Mouse (Mus musculus): ENCODE data around the gene Cd28. TPM values are rescaled to one million over a fixed set of nuclear protein-coding genes. Genes with fewer than 3 reads are reported as not detected.

Cd28 gene
- polyA plus RNA-seq, 1 experiment from 2014 or later = 0.15 TPM

DNA sequence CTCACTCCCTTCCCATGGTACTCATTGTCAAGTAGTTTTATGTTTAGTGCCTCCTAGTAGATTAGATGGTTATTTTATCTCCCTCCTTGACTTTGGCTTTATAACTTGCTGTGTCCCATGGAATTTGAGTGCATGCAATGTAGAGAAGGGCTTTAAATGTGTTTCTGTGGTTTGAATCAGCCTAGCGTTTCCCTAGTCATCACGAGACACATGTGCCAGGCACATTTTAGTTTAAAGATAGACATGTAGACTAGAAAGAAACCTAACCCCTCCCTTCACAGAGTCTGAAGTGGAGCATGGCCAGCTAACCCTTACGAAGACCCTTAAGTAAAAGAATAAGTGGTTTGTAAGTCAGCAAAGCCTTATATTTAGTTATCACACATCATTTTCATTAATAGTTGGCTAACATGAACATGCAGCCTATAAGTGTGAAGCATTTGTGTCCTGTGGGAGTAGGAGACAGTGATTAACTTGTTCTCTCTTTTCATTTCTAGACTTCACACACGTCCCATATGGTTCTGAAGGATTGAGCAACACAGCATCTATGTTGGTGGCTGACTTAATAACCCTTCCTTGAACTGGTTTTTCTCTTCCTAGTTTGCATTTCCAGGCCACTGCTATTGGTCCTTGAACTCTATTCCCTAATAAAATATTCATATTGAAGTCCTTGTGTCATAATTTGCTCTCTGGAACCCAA, 86.7 kb downstream of the Cd28 start:
- ATAC-seq (ENCODE audit: low FRiP score) (no peak), DNase-seq (ENCODE audit: low spot score) (no peak)
- Histone ChIP-seq H3K36me3 (replicated peaks; ENCODE audit: control insufficient read depth, insufficient read depth) (no peaks in the 10 kb centered on the region), H3K4me2 (replicated peaks) (no peak overlapping the region), H3K4me3 (replicated peaks; ENCODE audit: low read length) (no peak overlapping the region), H3K9ac (no peak overlapping the region), H3K27me3 (ENCODE audit: control insufficient read depth, insufficient read depth, low read length) (no peaks in the 10 kb centered on the region), H3K9me3 (ENCODE audit: control insufficient read depth, low read length) (no peaks in the 10 kb centered on the region), H3K4me1 (replicated peaks; ENCODE audit: control insufficient read depth, insufficient read depth, low read length) (no peaks in the 10 kb centered on the region), H3K27ac (no peak overlapping the region)
- WGBS = 93% methylated on average over 4 of the region's 4 CpGs

DNA sequence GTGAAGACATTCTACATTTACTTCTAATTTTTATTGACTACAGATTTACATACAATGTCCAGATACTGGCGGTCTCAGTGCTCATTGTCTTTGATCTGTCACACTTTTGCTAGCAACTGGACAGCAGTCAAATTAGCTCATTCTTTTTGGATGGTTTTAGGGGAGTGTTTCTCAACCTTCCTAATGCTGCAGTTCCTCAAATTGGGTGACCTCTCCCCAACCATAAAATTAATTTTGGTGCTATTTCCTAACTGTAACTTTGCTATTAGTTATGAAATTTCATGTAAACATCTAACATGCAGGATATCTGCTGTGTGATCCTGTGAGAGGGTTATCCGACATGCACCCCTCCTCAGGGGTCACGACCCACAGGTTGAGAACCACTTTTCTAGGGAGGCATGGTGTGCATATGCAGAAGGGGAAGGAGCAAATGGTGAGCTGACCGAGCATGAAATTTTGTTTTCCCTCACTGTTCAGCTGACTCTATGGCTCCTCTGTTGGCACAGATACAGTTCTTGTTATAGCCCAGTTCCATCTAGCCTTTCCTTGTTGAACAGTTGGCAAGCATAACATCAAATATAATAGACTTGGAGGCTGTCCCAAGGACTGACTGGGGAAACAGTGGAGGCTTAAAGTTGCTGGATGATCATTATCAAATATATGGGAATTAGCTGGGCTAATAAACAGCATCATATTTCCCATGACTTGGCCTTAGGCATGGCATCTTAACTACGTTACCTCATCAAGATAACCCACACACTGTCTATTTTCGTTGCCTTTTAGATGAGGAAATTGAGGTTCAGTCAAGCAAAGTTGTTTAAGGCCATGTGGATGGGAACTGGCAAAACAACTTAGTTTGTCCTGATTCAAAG, 87.5 kb downstream of the Cd28 start:
- no peaks in the 10 kb centered on the region for H3K9me3 ChIP-seq (ENCODE audit: control insufficient read depth, low read length)
- no peaks in the 10 kb centered on the region for H3K36me3 ChIP-seq (replicated peaks; ENCODE audit: control insufficient read depth, insufficient read depth)
- WGBS = 77% methylated on average over 6 of the region's 6 CpGs
- H3K4me2 ChIP-seq (replicated peaks) = no peak overlapping the region
- H3K4me1 ChIP-seq (replicated peaks; ENCODE audit: control insufficient read depth, insufficient read depth, low read length) = no peaks in the 10 kb centered on the region
- ATAC-seq (ENCODE audit: low FRiP score) = no peak
- H3K9ac ChIP-seq = no peak overlapping the region
- no peak overlapping the region for H3K27ac ChIP-seq
- no peak overlapping the region for H3K4me3 ChIP-seq (replicated peaks; ENCODE audit: low read length)
- DNase-seq (ENCODE audit: low spot score) = no peak
- H3K27me3 ChIP-seq (ENCODE audit: control insufficient read depth, insufficient read depth, low read length) = no peaks in the 10 kb centered on the region

DNA sequence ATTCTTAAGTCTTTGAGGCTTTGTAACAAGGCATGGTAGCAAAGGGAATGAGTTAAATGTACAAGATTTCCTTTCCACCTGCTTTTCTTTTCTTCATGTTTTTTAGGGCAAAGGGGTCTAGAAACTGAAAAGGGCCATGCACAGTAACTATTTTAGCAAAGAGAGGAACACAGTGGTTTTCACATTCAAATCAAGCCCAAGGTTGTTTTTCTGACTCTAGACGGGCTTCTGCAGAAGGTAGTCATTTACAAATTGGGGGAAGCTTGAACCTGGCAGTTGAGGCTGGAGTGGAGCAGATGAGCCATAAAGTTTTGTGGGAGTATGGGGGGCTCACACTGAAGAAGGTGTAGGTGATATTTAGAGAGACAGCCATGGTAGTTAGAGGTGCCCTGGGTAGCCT, 88.6 kb downstream of the Cd28 start:
- H3K27ac ChIP-seq = no peak overlapping the region
- no peak overlapping the region for H3K4me2 ChIP-seq (replicated peaks)
- H3K9ac ChIP-seq = no peak overlapping the region
- no peaks in the 10 kb centered on the region for H3K36me3 ChIP-seq (replicated peaks; ENCODE audit: control insufficient read depth, insufficient read depth)
- ATAC-seq (ENCODE audit: low FRiP score) = no peak
- no peaks in the 10 kb centered on the region for H3K4me1 ChIP-seq (replicated peaks; ENCODE audit: control insufficient read depth, insufficient read depth, low read length)
- no peaks in the 10 kb centered on the region for H3K27me3 ChIP-seq (ENCODE audit: control insufficient read depth, insufficient read depth, low read length)
- 88% methylated on average over 1 of the region's 1 CpGs for WGBS
- no peaks in the 10 kb centered on the region for H3K9me3 ChIP-seq (ENCODE audit: control insufficient read depth, low read length)
- DNase-seq (ENCODE audit: low spot score) = no peak
- H3K4me3 ChIP-seq (replicated peaks; ENCODE audit: low read length) = no peak overlapping the region

DNA sequence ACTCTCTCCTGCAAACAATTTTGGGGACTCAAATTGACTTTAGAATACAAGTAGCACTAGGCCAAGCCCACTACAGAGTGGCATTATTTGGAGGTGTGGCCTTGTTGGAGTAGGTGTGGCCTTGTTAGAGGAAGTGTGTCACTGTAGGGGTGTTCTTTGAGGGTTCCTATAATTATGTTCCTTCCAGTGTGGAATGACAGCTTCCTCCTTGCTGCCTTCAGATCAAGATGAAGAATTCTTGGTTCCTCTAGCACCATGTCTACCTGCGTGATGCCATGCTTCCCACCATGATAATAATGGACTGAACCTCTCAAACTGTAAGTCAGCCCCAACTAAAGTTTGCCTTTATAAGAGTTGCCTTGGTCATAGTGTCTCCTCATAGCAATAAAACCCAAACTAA, 91.1 kb downstream of the Cd28 start:
- no peaks in the 10 kb centered on the region for H3K9me3 ChIP-seq (ENCODE audit: control insufficient read depth, low read length)
- H3K27me3 ChIP-seq (ENCODE audit: control insufficient read depth, insufficient read depth, low read length) = no peaks in the 10 kb centered on the region
- DNase-seq (ENCODE audit: low spot score) (no peak), ATAC-seq (ENCODE audit: low FRiP score) (no peak)
- H3K36me3 ChIP-seq (replicated peaks; ENCODE audit: control insufficient read depth, insufficient read depth) = no peaks in the 10 kb centered on the region
- no peak overlapping the region for H3K4me3 ChIP-seq (replicated peaks; ENCODE audit: low read length)
- 100% methylated on average over 1 of the region's 1 CpGs for WGBS
- H3K4me1 ChIP-seq (replicated peaks; ENCODE audit: control insufficient read depth, insufficient read depth, low read length) = no peaks in the 10 kb centered on the region
- no peak overlapping the region for H3K27ac ChIP-seq
- no peak overlapping the region for H3K4me2 ChIP-seq (replicated peaks)
- H3K9ac ChIP-seq = no peak overlapping the region

DNA sequence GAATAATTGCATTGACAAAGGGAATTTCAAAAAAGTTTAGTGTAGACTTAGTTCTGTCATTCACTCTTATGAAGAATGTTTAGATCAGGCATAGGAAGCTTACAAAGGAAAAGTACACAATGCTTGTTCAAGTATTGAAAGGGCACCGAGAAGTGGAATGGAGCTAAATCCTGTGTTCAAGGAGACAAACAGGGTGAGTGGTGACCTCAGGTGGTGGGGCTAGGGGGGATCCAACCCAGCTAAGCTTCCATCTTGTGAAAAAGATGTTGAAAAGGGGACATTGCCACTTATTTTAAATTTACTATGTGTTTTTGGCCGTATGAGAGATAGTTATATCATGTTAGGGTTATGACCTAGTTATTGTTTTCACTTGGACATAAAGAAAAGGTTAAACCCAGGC, 91.9 kb downstream of the Cd28 start:
- no peak overlapping the region for H3K9ac ChIP-seq
- no peaks in the 10 kb centered on the region for H3K9me3 ChIP-seq (ENCODE audit: control insufficient read depth, low read length)
- no peaks in the 10 kb centered on the region for H3K4me1 ChIP-seq (replicated peaks; ENCODE audit: control insufficient read depth, insufficient read depth, low read length)
- DNase-seq (ENCODE audit: low spot score) (no peak), ATAC-seq (ENCODE audit: low FRiP score) (no peak)
- no peak overlapping the region for H3K4me3 ChIP-seq (replicated peaks; ENCODE audit: low read length)
- H3K27ac ChIP-seq = no peak overlapping the region
- H3K27me3 ChIP-seq (ENCODE audit: control insufficient read depth, insufficient read depth, low read length) = no peaks in the 10 kb centered on the region
- 88% methylated on average over 2 of the region's 2 CpGs for WGBS
- no peak overlapping the region for H3K4me2 ChIP-seq (replicated peaks)
- no peaks in the 10 kb centered on the region for H3K36me3 ChIP-seq (replicated peaks; ENCODE audit: control insufficient read depth, insufficient read depth)

DNA sequence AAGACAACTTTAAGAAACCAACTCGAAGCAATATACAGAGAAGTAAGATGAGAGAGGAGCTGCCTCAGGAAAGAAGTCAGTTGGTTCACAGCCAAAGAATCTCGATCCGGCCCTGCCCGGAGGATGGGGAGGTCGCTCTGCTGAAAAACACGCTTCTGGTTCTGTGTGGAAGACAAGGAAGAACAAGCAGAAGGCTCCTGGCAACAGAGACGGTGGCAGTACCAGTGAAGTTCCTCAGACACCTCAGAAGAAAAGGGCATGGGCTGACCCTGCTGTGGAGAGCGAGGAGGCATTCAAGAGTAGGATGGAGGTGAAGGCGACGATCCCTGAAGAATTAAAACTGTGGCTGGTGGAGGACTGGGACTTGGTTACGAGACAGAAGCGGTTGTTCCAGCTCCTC, 92.6 kb downstream of the Cd28 start:
- Histone ChIP-seq H3K27me3 (ENCODE audit: control insufficient read depth, insufficient read depth, low read length) (no peaks in the 10 kb centered on the region), H3K9me3 (ENCODE audit: control insufficient read depth, low read length) (no peaks in the 10 kb centered on the region), H3K9ac (no peak overlapping the region), H3K4me2 (replicated peaks) (no peak overlapping the region), H3K4me3 (replicated peaks; ENCODE audit: low read length) (no peak overlapping the region), H3K27ac (no peak overlapping the region), H3K36me3 (replicated peaks; ENCODE audit: control insufficient read depth, insufficient read depth) (no peaks in the 10 kb centered on the region), H3K4me1 (replicated peaks; ENCODE audit: control insufficient read depth, insufficient read depth, low read length) (no peaks in the 10 kb centered on the region)
- 73% methylated on average over 12 of the region's 12 CpGs for WGBS
- ATAC-seq (ENCODE audit: low FRiP score) (no peak), DNase-seq (ENCODE audit: low spot score) (no peak)

DNA sequence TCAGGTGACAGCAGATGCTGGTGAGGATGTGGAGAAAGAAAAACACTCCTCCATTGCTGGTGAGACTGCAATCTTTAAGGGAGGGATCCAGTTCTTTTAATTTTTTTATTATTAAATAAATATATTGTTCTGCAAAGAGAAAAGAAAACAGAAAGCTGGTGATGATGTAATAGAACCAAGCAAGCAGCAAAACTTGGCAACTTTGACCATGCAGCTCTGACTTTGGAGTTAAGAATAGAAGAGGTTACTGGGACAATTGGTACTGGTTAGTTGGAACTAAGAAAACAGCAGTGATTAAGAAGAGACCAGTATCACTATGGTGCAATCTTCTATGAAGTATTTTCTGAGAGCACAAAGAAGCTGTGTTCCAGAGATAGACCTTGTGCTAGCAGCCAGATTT, 94.2 kb downstream of the Cd28 start:
- Histone ChIP-seq H3K4me3 (replicated peaks; ENCODE audit: low read length) (no peak overlapping the region), H3K27ac (no peak overlapping the region), H3K4me1 (replicated peaks; ENCODE audit: control insufficient read depth, insufficient read depth, low read length) (no peaks in the 10 kb centered on the region), H3K36me3 (replicated peaks; ENCODE audit: control insufficient read depth, insufficient read depth) (no peaks in the 10 kb centered on the region), H3K9ac (no peak overlapping the region), H3K27me3 (ENCODE audit: control insufficient read depth, insufficient read depth, low read length) (no peaks in the 10 kb centered on the region), H3K9me3 (ENCODE audit: control insufficient read depth, low read length) (no peaks in the 10 kb centered on the region), H3K4me2 (replicated peaks) (no peak overlapping the region)
- no peak for ATAC-seq (ENCODE audit: low FRiP score)
- DNase-seq (ENCODE audit: low spot score) = no peak

DNA sequence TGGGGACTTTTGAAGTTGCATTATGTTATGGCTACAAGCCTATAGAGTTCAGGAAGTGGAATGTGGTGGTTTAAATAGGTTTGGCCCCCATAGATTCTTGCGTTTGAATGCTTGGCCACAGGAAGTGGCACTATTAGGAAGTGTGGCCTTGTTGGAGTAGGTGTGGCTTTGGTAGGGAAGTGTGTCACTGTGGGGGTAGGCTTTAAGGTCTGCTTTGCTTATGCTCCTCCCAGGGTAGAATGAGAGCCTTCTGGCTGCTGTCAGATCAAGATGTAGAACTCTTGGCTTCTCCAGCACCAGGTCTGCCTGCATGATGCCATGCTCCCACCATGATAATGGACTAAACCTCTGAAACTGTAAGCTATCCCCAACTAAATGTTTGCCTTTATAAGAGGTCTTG, 95.4 kb downstream of the Cd28 start:
- DNase-seq (ENCODE audit: low spot score) (no peak), ATAC-seq (ENCODE audit: low FRiP score) (no peak)
- Histone ChIP-seq H3K27ac (no peak overlapping the region), H3K4me1 (replicated peaks; ENCODE audit: control insufficient read depth, insufficient read depth, low read length) (no peaks in the 10 kb centered on the region), H3K27me3 (ENCODE audit: control insufficient read depth, insufficient read depth, low read length) (no peaks in the 10 kb centered on the region), H3K9ac (no peak overlapping the region), H3K36me3 (replicated peaks; ENCODE audit: control insufficient read depth, insufficient read depth) (no peaks in the 10 kb centered on the region), H3K4me2 (replicated peaks) (no peak overlapping the region), H3K9me3 (ENCODE audit: control insufficient read depth, low read length) (no peaks in the 10 kb centered on the region), H3K4me3 (replicated peaks; ENCODE audit: low read length) (no peak overlapping the region)
- 89% methylated on average over 1 of the region's 1 CpGs for WGBS

DNA sequence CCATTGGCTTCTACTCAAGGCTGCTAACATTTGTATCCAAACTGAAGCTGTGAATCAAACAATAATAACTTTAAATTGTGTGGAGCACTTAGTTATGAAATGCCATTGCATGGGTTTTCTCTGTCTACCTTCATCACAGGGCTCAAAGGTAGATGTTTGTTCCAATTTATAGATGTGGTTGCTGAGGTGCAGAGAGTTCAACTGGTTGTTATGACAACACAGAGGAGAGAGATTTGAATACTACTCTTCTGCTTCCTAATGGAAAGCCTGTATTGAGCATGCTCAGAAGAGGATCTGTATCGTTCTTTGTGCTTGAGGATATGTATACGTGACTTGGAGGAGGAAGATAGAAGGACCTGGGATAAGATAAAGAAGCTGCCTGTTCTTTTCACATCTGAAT, 96.8 kb downstream of the Cd28 start:
- H3K27me3 ChIP-seq (ENCODE audit: control insufficient read depth, insufficient read depth, low read length) = no peaks in the 10 kb centered on the region
- H3K9me3 ChIP-seq (ENCODE audit: control insufficient read depth, low read length) = no peaks in the 10 kb centered on the region
- no peak overlapping the region for H3K27ac ChIP-seq
- H3K4me3 ChIP-seq (replicated peaks; ENCODE audit: low read length) = no peak overlapping the region
- H3K4me1 ChIP-seq (replicated peaks; ENCODE audit: control insufficient read depth, insufficient read depth, low read length) = no peaks in the 10 kb centered on the region
- H3K36me3 ChIP-seq (replicated peaks; ENCODE audit: control insufficient read depth, insufficient read depth) = no peaks in the 10 kb centered on the region
- no peak overlapping the region for H3K4me2 ChIP-seq (replicated peaks)
- WGBS = 91% methylated on average over 2 of the region's 2 CpGs
- ATAC-seq (ENCODE audit: low FRiP score) (no peak), DNase-seq (ENCODE audit: low spot score) (no peak)
- H3K9ac ChIP-seq = no peak overlapping the region

Data from hindbrain, embryonic 14.5 days (tissue).